Mouse (Mus musculus): ENCODE results near the gene Erc2.

DNA sequence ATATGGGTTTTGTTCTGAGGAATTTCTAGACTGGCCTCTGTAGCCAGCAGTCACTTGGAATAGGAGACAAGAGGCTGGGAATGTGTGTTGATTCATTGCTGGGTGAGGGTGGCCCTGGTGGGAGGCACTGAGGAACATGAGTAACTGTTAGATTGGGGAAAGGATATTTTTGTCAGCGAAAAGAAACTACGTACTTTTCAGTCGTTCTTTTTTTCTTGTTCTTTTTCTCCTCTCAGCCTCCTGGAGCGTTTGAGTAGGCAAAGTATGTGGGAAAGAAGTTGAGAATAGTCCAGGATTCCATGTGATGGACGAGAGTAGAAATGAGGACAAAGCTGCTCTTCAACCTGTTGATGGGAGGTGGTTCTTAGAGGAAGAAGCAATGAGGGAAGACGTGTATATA is 230.4 kb downstream of the Erc2 start:
- TF ChIP-seq CTCF (IDR thresholded peaks at IDR 0.05; ENCODE audit: low read depth) (no peak), EP300 (IDR thresholded peaks at IDR 0.05; ENCODE audit: low read depth) (no peak)
